Mouse (Mus musculus) adrenal gland, adult 10 weeks (tissue): Measurements from ENCODE around the gene Irf2. TPM values are rescaled to one million over a fixed set of nuclear protein-coding genes. Genes with fewer than 3 reads are reported as not detected.

Experiments used
- polyA plus RNA-seq: library from polyadenylated mRNA; stranded (reverse); fragments of 350-450 nt; fragmentation: Illumina TruSeq; extraction: RNeasy Lipid Tissue Mini Kit (QIAGEN cat#74804); gene quantifications from one replicate; pipeline ENCODE4 v1.2.3, GENCODE M21; 2014; ENCODE audit warnings: low read depth, low replicate concordance

Irf2 gene
- 155 TPM for polyA plus RNA-seq

GRCm38 (mm10) chr8:46739003-46739949 is at the start of gene Irf2:
Gene Irf2, plus strand, starts transcription at chr8:46739732.

Other genes with a start within 250 kb of the Irf2 start
- gene Cenpu, start 187.7 kb upstream of the Irf2 start, polyA plus RNA-seq: 7.0 TPM
- 20.0 TPM for gene Primpol, start 122.5 kb upstream of the Irf2 start, polyA plus RNA-seq
- 47.1 TPM for gene Casp3, start 122.4 kb upstream of the Irf2 start, polyA plus RNA-seq
- 6.5 TPM for gene Enpp6, start 247.2 kb downstream of the Irf2 start, polyA plus RNA-seq